Mouse (Mus musculus) heart, postnatal 36 days (tissue): ENCODE data around the gene A630023A22Rik. TPM values are rescaled to one million over a fixed set of nuclear protein-coding genes. Genes with fewer than 3 reads are reported as not detected.

Experiments
- total RNA-seq, 2 experiments: library from RNA; stranded (reverse); gene quantifications; 2 replicates each; pipeline ENCODE4 v1.2.3; 2021

A630023A22Rik gene
- total RNA-seq, 2 experiments from 2014 or later, result not detected

Other genes with a start within 250 kb of the A630023A22Rik start
- gene Gdf10, start 179.2 kb downstream of the A630023A22Rik start, total RNA-seq, result 1 to 10 TPM; 1.2 to 1.7 TPM
- gene Gdf2, start 161.7 kb downstream of the A630023A22Rik start, total RNA-seq, result under 1 TPM; 0.16 to 0.19 TPM
- not detected for gene Rbp3, start 148.8 kb downstream of the A630023A22Rik start, total RNA-seq
- not detected for gene Zfp488, start 124.0 kb downstream of the A630023A22Rik start, total RNA-seq
- gene Gm30083, start 87.6 kb downstream of the A630023A22Rik start, total RNA-seq, result not detected
- gene Gm5460, start 86.0 kb downstream of the A630023A22Rik start, total RNA-seq, result not detected
- not detected for gene Antxrl, start 50.0 kb downstream of the A630023A22Rik start, total RNA-seq
- 1 to 10 TPM; 2.6 to 3.7 TPM for gene Anxa8, start 16.8 kb downstream of the A630023A22Rik start, total RNA-seq
- under 1 TPM; 0.14 TPM for gene Npy4r, start 49.7 kb upstream of the A630023A22Rik start, total RNA-seq
- gene Gprin2, start 98.9 kb upstream of the A630023A22Rik start, total RNA-seq, result under 1 TPM; 0.08 to 0.17 TPM
- under 1 TPM; 0.65 to 0.92 TPM for gene Syt15, start 116.8 kb upstream of the A630023A22Rik start, total RNA-seq
- 1 to 10 TPM; 6.7 to 8.6 TPM for gene Shld2, start 207.7 kb upstream of the A630023A22Rik start, total RNA-seq
- 100 to 1,000 TPM; 140 to 154 TPM for gene Glud1, start 208.0 kb upstream of the A630023A22Rik start, total RNA-seq